Comparison of ENCODE assay signal across 20 mouse cellular contexts in the genomic region with DNA sequence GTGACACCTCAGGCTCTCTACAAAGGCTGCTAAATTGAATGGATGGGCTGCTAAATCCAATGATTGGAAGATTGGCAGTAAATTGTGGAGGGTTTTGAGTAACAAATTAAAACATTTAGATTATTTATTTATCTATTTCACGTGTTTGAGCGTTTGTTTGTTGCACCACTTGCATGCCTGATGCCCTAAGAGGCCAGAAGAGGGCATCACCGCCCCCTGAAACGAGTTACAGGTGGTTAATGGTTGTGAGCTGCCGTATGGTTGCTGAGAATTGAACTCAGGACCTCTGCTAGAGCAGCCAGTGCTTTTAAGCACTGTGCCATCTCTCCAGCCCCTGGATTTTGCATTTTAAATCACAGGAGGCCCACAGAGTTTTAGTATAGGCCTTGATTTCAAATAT. TPM values are rescaled to one million over a fixed set of nuclear protein-coding genes. Genes with fewer than 3 reads are reported as not detected.
A peak's percentile ranks its signal among the peaks of the same experiment; 100 is the strongest.
DNase-seq lines count a peak whose midpoint lies in the region; ATAC-seq and TF ChIP-seq lines count a peak whose summit lies in the region.
"Had no signal": no experiment of that assay in that cellular context is flagged by ENCODE, and none has a peak within 500 bp of the region (broad histone marks: within the 10 kb centered on the region; RNA-seq: fewer than 3 reads in every experiment).

No protein-coding gene starts in this region.

- TF ChIP-seq POLR2A in cerebellum, adult 2 months (IDR thresholded peaks at IDR 0.05; ENCODE audit: borderline replicate concordance, insufficient read depth, low read length), result no peak

- H3K4me2 ChIP-seq in kidney, postnatal 0 days (ENCODE audit: low read length), result no peak overlapping the region
- H3K4me2 ChIP-seq in kidney, embryonic 15.5 days, result no peak overlapping the region
- H3K4me2 ChIP-seq: forebrain, embryonic 13.5 days; hindbrain, embryonic 14.5 days; limb, embryonic 12.5 days; neural tube, embryonic 13.5 days had no signal

- H3K9ac ChIP-seq in kidney, postnatal 0 days (ENCODE audit: low read depth, low read length), result no peak overlapping the region
- H3K9ac ChIP-seq in kidney, embryonic 15.5 days, result no peak overlapping the region
- H3K9ac ChIP-seq: forebrain, embryonic 13.5 days; hindbrain, embryonic 14.5 days; limb, embryonic 12.5 days; neural tube, embryonic 13.5 days had no signal

- ATAC-seq in kidney, postnatal 0 days (replicated peaks; ENCODE audit: low FRiP score, low read depth), result no peak
- ATAC-seq in kidney, embryonic 15.5 days (replicated peaks; ENCODE audit: low FRiP score), result no peak
- ATAC-seq in erythroblast, adult 5-6 weeks (replicated peaks; ENCODE audit: low FRiP score, poor library complexity, severe bottlenecking), result no peak
- ATAC-seq: forebrain, embryonic 13.5 days had no signal

- H3K4me3 ChIP-seq in cerebellum, adult 2 months (replicated peaks; ENCODE audit: insufficient read depth, low read depth, low read length), result no peak overlapping the region
- H3K4me3 ChIP-seq in kidney, postnatal 0 days (replicated peaks; ENCODE audit: low read depth, low read length), result no peak overlapping the region
- no peak overlapping the region for H3K4me3 ChIP-seq in kidney, embryonic 15.5 days (replicated peaks)
- H3K4me3 ChIP-seq: forebrain, embryonic 13.5 days; left cerebral cortex, adult 2 months; limb, embryonic 12.5 days; megakaryocyte, embryonic 14.5 days; neural tube, embryonic 13.5 days had no signal

- TF ChIP-seq CTCF in cerebellum, adult 2 months (IDR thresholded peaks at IDR 0.05; ENCODE audit: borderline replicate concordance, insufficient read depth, low read depth, low read length), result 0 out of 2 replicates have a peak, but pooled peaks have one; percentile 4
- 0 out of 2 replicates have a peak, but pooled peaks have one; percentile 17 for TF ChIP-seq CTCF in kidney, postnatal 0 days (IDR thresholded peaks at IDR 0.05; ENCODE audit: low read depth)

- no peaks in the 10 kb centered on the region for H3K27me3 ChIP-seq in cerebellum, adult 2 months (ENCODE audit: control insufficient read depth, insufficient read depth, low read length)
- no peaks in the 10 kb centered on the region for H3K27me3 ChIP-seq in kidney, postnatal 0 days (ENCODE audit: insufficient read depth, low read length)
- peaks cover 28% of the 10 kb centered on the region for H3K27me3 ChIP-seq in kidney, embryonic 15.5 days

- no peak overlapping the region for H3K27ac ChIP-seq in cerebellum, adult 2 months (ENCODE audit: insufficient read depth, low read length)
- no peak overlapping the region for H3K27ac ChIP-seq in kidney, postnatal 0 days
- H3K27ac ChIP-seq in kidney, embryonic 15.5 days, result no peak overlapping the region
- H3K27ac ChIP-seq: forebrain, embryonic 13.5 days; hindbrain, embryonic 14.5 days; left cerebral cortex, adult 2 months; limb, embryonic 12.5 days; neural tube, embryonic 13.5 days had no signal

- DNase-seq in cerebellum, adult 2 months, result peak; percentile 15 to 20
- no peak for DNase-seq in cerebellum, adult 11 months
- DNase-seq in kidney, postnatal 0 days (ENCODE audit: low spot score), result no peak
- DNase-seq in 416B (ENCODE audit: low read depth), result peak; percentile 16
- peak; percentile 30 for DNase-seq in cerebellum, adult 9-11 months
- no peak for DNase-seq in ovary, postnatal 10 days (ENCODE audit: low spot score)
- DNase-seq: adrenal gland, postnatal 25 days; embryo, embryonic 11 days; kidney, adult 9 months had no signal

- no peaks in the 10 kb centered on the region for H3K9me3 ChIP-seq in kidney, postnatal 0 days (replicated peaks; ENCODE audit: low read length)
- no peaks in the 10 kb centered on the region for H3K9me3 ChIP-seq in kidney, embryonic 15.5 days (replicated peaks)
- H3K9me3 ChIP-seq: forebrain, embryonic 13.5 days; limb, embryonic 12.5 days; neural tube, embryonic 13.5 days had no signal

- no peaks in the 10 kb centered on the region for H3K36me3 ChIP-seq in kidney, postnatal 0 days (ENCODE audit: insufficient read depth, low read length)
- no peaks in the 10 kb centered on the region for H3K36me3 ChIP-seq in kidney, embryonic 15.5 days
- H3K36me3 ChIP-seq: limb, embryonic 12.5 days; neural tube, embryonic 13.5 days had no signal

- peaks cover 37% of the 10 kb centered on the region for H3K4me1 ChIP-seq in cerebellum, adult 2 months (ENCODE audit: control insufficient read depth, insufficient read depth, low read length)
- H3K4me1 ChIP-seq in kidney, postnatal 0 days (replicated peaks; ENCODE audit: insufficient read depth, low read length), result no peaks in the 10 kb centered on the region
- no peaks in the 10 kb centered on the region; the same call in 1 of the 2 replicates for H3K4me1 ChIP-seq in kidney, embryonic 15.5 days
- H3K4me1 ChIP-seq: limb, embryonic 12.5 days; neural tube, embryonic 13.5 days had no signal

- WGBS in cerebellum, adult 2 months, result 78% methylated on average over 5 of the region's 5 CpGs
- 65% methylated on average over 5 of the region's 5 CpGs for WGBS in kidney, postnatal 0 days
- WGBS in kidney, embryonic 15.5 days, result 55% methylated on average over 5 of the region's 5 CpGs

RNA-seq across cellular contexts. Expression of gene Sowahb, which starts 6.2 kb away (rescaled TPM):
- 17.0 and 19.1 TPM in 2 replicates for polyA plus RNA-seq in cerebellum, adult 2 months (2012; rRNA removed)
- 1.8 and 2.2 TPM in 2 replicates for polyA plus RNA-seq in kidney, postnatal 0 days (2015; fragmentation: Nextera tagmentation; extraction: Ambion mirVana)
- polyA plus RNA-seq in kidney, embryonic 15.5 days (2015; fragmentation: Nextera tagmentation; extraction: Ambion mirVana), result 1.4 and 1.5 TPM in 2 replicates
- total RNA-seq in erythroblast, adult 5-6 weeks (2015; ENCODE audit: low replicate concordance), result not detected in 2 replicates
- not detected in 2 replicates for total RNA-seq in erythroblast, adult 5-6 weeks (2017; ENCODE audit: low replicate concordance)
- total RNA-seq: adrenal gland, postnatal 25 days; granulocyte monocyte progenitor cell, adult 5-6 weeks; MEL had no signal
- polyA plus RNA-seq: forebrain, embryonic 13.5 days; heart, postnatal 0 days; hindbrain, embryonic 14.5 days; neural tube, embryonic 13.5 days had no signal

RNA-seq across cellular contexts. Expression of gene Sept11, which starts 42.2 kb away (rescaled TPM):
- polyA plus RNA-seq in cerebellum, adult 2 months (2012; rRNA removed), result 74.0 and 77.7 TPM in 2 replicates
- 140 and 154 TPM in 2 replicates for polyA plus RNA-seq in kidney, postnatal 0 days (2015; fragmentation: Nextera tagmentation; extraction: Ambion mirVana)
- polyA plus RNA-seq in kidney, embryonic 15.5 days (2015; fragmentation: Nextera tagmentation; extraction: Ambion mirVana), result 221 and 222 TPM in 2 replicates
- total RNA-seq in erythroblast, adult 5-6 weeks (2015; ENCODE audit: low replicate concordance), result 12.7 and 13.0 TPM in 2 replicates
- 6.1 and 15.5 TPM in 2 replicates for total RNA-seq in erythroblast, adult 5-6 weeks (2017; ENCODE audit: low replicate concordance)

Comparison
In these comparisons a context has a peak if more than half of its experiments do, and no peak if none do; other contexts are left out.
1. DNase-seq: peak in cerebellum, adult 2 months (2 of 2), 416B (single experiment) and cerebellum, adult 9-11 months (single experiment); none in cerebellum, adult 11 months (single experiment), kidney, postnatal 0 days (single experiment) and ovary, postnatal 10 days (single experiment).